Mouse (Mus musculus) hindbrain, embryonic 11.5 days (tissue): Measurements from ENCODE around the gene Gm21818. TPM values are rescaled to one million over a fixed set of nuclear protein-coding genes. Genes with fewer than 3 reads are reported as not detected.
"Not testable (repeated sequence)": the region's sequence is repeated elsewhere in the genome, so short reads cannot be mapped to it uniquely, and the experiment has no call there.

ENCODE experiments used
- ATAC-seq: fragments of 200-750 bp; cut with Nextera tagmentation; 2 replicates; pipeline ENCODE4 v1.8.0; 2017; ENCODE audit warnings: mild to moderate bottlenecking, moderate TSS enrichment, moderate library complexity; ENCODE audit not compliant: low FRiP score
- DNase-seq: peaks from one replicate; pipeline ENCODE4 v3.0.0-alpha.2; 2015; ENCODE audit warnings: low spot score
- H3K27ac ChIP-seq: fragments of 300-500 bp; sonication (generic); 2 replicates; pipeline ENCODE4 v1.5.1; 2014; ENCODE audit warnings: mild to moderate bottlenecking, low read depth, low read length
- H3K27me3 ChIP-seq: fragments of 300-500 bp; sonication (generic); 2 replicates; pipeline ENCODE4 v1.6.1; 2014; ENCODE audit warnings: mild to moderate bottlenecking, low read length, moderate library complexity, mixed read lengths; ENCODE audit not compliant: control insufficient read depth, insufficient read depth
- H3K36me3 ChIP-seq: fragments of 300-500 bp; sonication (generic); 2 replicates; pipeline ENCODE4 v1.6.1; 2014; ENCODE audit warnings: mild to moderate bottlenecking, low read length, moderate library complexity, mixed read lengths; ENCODE audit not compliant: control insufficient read depth, insufficient read depth
- H3K4me1 ChIP-seq: fragments of 300-500 bp; sonication (generic); replicated peaks from 2 replicates; pipeline ENCODE4 v1.6.1; 2014; ENCODE audit warnings: low read length, mixed read lengths; ENCODE audit not compliant: control insufficient read depth, insufficient read depth
- H3K4me2 ChIP-seq: fragments of 300-500 bp; sonication (generic); replicated peaks from 2 replicates; pipeline ENCODE4 v1.6.1; 2014; ENCODE audit warnings: mild to moderate bottlenecking, low read depth, low read length
- H3K4me3 ChIP-seq: fragments of 300-500 bp; sonication (generic); 2 replicates; pipeline ENCODE4 v1.5.1; 2014; ENCODE audit warnings: low read depth, low read length
- H3K9ac ChIP-seq: fragments of 300-500 bp; sonication (generic); 2 replicates; pipeline ENCODE4 v1.6.1; 2014; ENCODE audit warnings: low read depth, low read length
- H3K9me3 ChIP-seq: fragments of 300-500 bp; sonication (generic); 2 replicates; pipeline ENCODE4 v1.6.1; 2016; ENCODE audit warnings: low read length; ENCODE audit not compliant: control insufficient read depth
- WGBS: fragments of 180-500 bp; shearing (Covaris S2); extraction: QIAGEN DNeasy Blood & Tissue Kit; methylation state at CpG from one replicate; pipeline ENCODE4 v1.1.7; 2014; 5-methylcytosine and 5-hydroxymethylcytosine counted together
- polyA plus RNA-seq: library from polyadenylated mRNA; unstranded; fragments of >200 nt; fragmentation: Nextera tagmentation; extraction: Ambion mirVana; gene quantifications from 2 replicates; pipeline ENCODE4 v1.2.1, GENCODE M21; 2014

Gm21818 gene
- polyA plus RNA-seq, 1 experiment from 2014 or later = not detected

GRCm38 (mm10) chr13:120223012-120223659, 50.9 kb downstream of the Gm21818 start:
- WGBS = 93% methylated on average over 16 of the region's 25 CpGs

More at GRCm38 (mm10) chr13:120223012-120223659, 50.9 kb downstream of the Gm21818 start:
- H3K4me3 ChIP-seq, DNase-seq, H3K4me1 ChIP-seq, H3K4me2 ChIP-seq, H3K27me3 ChIP-seq, ATAC-seq, H3K9me3 ChIP-seq, H3K27ac ChIP-seq, H3K9ac ChIP-seq, H3K36me3 ChIP-seq: not testable (repeated sequence)

Other genes with a start within 250 kb of the Gm21818 start
- gene Gm21761, start 243.2 kb upstream of the Gm21818 start, polyA plus RNA-seq = not detected in 2 replicates
- gene B020031M17Rik, start 221.6 kb upstream of the Gm21818 start, polyA plus RNA-seq = not detected in 2 replicates
- not detected in 2 replicates for gene Gm36079, start 145.4 kb upstream of the Gm21818 start, polyA plus RNA-seq
- gene Gm21188, start 120.2 kb upstream of the Gm21818 start, polyA plus RNA-seq = not detected in 2 replicates
- gene Gm20767, start 32.2 kb upstream of the Gm21818 start, polyA plus RNA-seq = not detected in 2 replicates
- not detected in 2 replicates for gene Gm21762, start 43.5 kb downstream of the Gm21818 start, polyA plus RNA-seq
- not detected in 2 replicates for gene Gm21731, start 66.7 kb downstream of the Gm21818 start, polyA plus RNA-seq
- not detected in 2 replicates for gene AF067061, start 90.7 kb downstream of the Gm21818 start, polyA plus RNA-seq
- gene BC147527, start 128.0 kb downstream of the Gm21818 start, polyA plus RNA-seq = 0.11 and 0.13 TPM in 2 replicates
- not detected in 2 replicates for gene Tcstv3, start 144.4 kb downstream of the Gm21818 start, polyA plus RNA-seq